Mouse (Mus musculus) MEL (cell line): Measurements from ENCODE around the gene Slc6a20b. TPM values are rescaled to one million over a fixed set of nuclear protein-coding genes. Genes with fewer than 3 reads are reported as not detected.
A peak's percentile ranks its signal among the peaks of the same experiment; 100 is the strongest.

Experiments
- DNase-seq: peaks from one replicate; pipeline ENCODE4 v3.0.0; 2011; ENCODE audit warnings: low read depth, low spot score
- H3K27ac ChIP-seq: 2 replicates; pipeline ENCODE4 v1.5.1; 2012; ENCODE audit warnings: low read depth, mild to moderate bottlenecking, control low read depth, low read length, moderate library complexity; ENCODE audit not compliant: control insufficient read depth
- H3K27me3 ChIP-seq, 2 experiments: fragments of 150-350 bp in 1 of 2; sonication (generic) in 1 of 2; 2 replicates each; pipeline ENCODE4 v1.6.1; 2012; ENCODE audit warnings: low read length in 2 of 2, mild to moderate bottlenecking in 2 of 2, improper control_type of control experiment in 1 of 2, moderate library complexity in 1 of 2; ENCODE audit not compliant: insufficient read depth in 2 of 2, control insufficient read depth in 1 of 2
- H3K36me3 ChIP-seq, 2 experiments: 2 replicates each; pipeline ENCODE4 v1.6.1; 2012 to 2014; ENCODE audit warnings: low read length in 2 of 2, improper control_type of control experiment in 1 of 2, inconsistent platforms in 1 of 2, mild to moderate bottlenecking in 1 of 2; ENCODE audit not compliant: insufficient read depth in 2 of 2, control insufficient read depth in 1 of 2
- H3K4me1 ChIP-seq, 2 experiments: fragments of 150-350 bp in 1 of 2; sonication (generic) in 1 of 2; 2 replicates each; pipeline ENCODE4 v1.6.1; 2012; ENCODE audit warnings: low read length in 2 of 2, improper control_type of control experiment in 1 of 2, mild to moderate bottlenecking in 1 of 2; ENCODE audit not compliant: insufficient read depth in 2 of 2, control insufficient read depth in 1 of 2
- H3K4me3 ChIP-seq, 2 experiments: fragments of 150-350 bp in 1 of 2; sonication (generic) in 1 of 2; 2 replicates each; pipeline ENCODE4 v1.5.1; 2012; ENCODE audit warnings: low read depth in 2 of 2, low read length in 2 of 2, mild to moderate bottlenecking in 2 of 2, moderate library complexity in 2 of 2, control low read depth in 1 of 2, improper control_type of control experiment in 1 of 2; ENCODE audit not compliant: control insufficient read depth in 1 of 2, insufficient read depth in 1 of 2
- H3K79me2 ChIP-seq: 2 replicates; pipeline ENCODE4 v1.6.1; 2012; ENCODE audit warnings: mild to moderate bottlenecking, low read length, moderate library complexity; ENCODE audit not compliant: control insufficient read depth, poor library complexity, insufficient read depth
- H3K9ac ChIP-seq: 2 replicates; pipeline ENCODE4 v1.6.1; 2012; ENCODE audit warnings: low read depth, mild to moderate bottlenecking, control low read depth, low read length, moderate library complexity; ENCODE audit not compliant: control insufficient read depth, poor library complexity, severe bottlenecking
- H3K9me3 ChIP-seq: fragments of 150-350 bp; sonication (generic); replicated peaks from 2 replicates; pipeline ENCODE4 v1.6.1; 2012; ENCODE audit warnings: mild to moderate bottlenecking, low read length, improper control_type of control experiment, moderate library complexity; ENCODE audit not compliant: insufficient read depth
- BHLHE40 ChIP-seq: IDR thresholded peaks from 2 replicates; pipeline ENCODE4 v1.6.1; 2012; ENCODE audit warnings: low read depth, mild to moderate bottlenecking, inconsistent platforms, low read length, improper control_type of control experiment, borderline replicate concordance
- CHD2 ChIP-seq: IDR thresholded peaks from 2 replicates; pipeline ENCODE4 v1.6.1; 2011; ENCODE audit warnings: low read length, improper control_type of control experiment
- ELF1 ChIP-seq: IDR thresholded peaks from 2 replicates; pipeline ENCODE4 v1.6.1; 2014; ENCODE audit warnings: low read depth, mild to moderate bottlenecking, inconsistent platforms, low read length, improper control_type of control experiment, moderate library complexity
- EP300 ChIP-seq, 2 experiments: IDR thresholded peaks; 2 replicates each; pipeline ENCODE4 v1.6.1; 2011; ENCODE audit warnings: improper control_type of control experiment in 2 of 2, low read length in 2 of 2, low read depth in 1 of 2, mild to moderate bottlenecking in 1 of 2
- ETS1 ChIP-seq: IDR thresholded peaks from 2 replicates; pipeline ENCODE4 v1.6.1; 2012; ENCODE audit warnings: low read depth, mild to moderate bottlenecking, inconsistent platforms, low read length, improper control_type of control experiment, moderate library complexity
- GABPA ChIP-seq: IDR thresholded peaks from 2 replicates; pipeline ENCODE4 v1.6.1; 2012; ENCODE audit warnings: low read depth, mild to moderate bottlenecking, inconsistent platforms, low read length, improper control_type of control experiment, moderate library complexity
- GATA1 ChIP-seq: IDR thresholded peaks from 2 replicates; pipeline ENCODE4 v1.6.1; 2011; ENCODE audit warnings: low read depth, low read length, improper control_type of control experiment
- KAT2A ChIP-seq: conservative IDR thresholded peaks from 2 replicates; pipeline ENCODE4 v1.6.1; 2012; ENCODE audit warnings: low read depth, low read length, improper control_type of control experiment, inconsistent platforms
- MAZ ChIP-seq: IDR thresholded peaks from 2 replicates; pipeline ENCODE4 v1.6.1; 2012; ENCODE audit warnings: low read depth, mild to moderate bottlenecking, inconsistent platforms, low read length, improper control_type of control experiment
- MXI1 ChIP-seq: IDR thresholded peaks from 2 replicates; pipeline ENCODE4 v1.6.1; 2011; ENCODE audit warnings: mild to moderate bottlenecking, low read depth, low read length, improper control_type of control experiment
- MYB ChIP-seq: IDR thresholded peaks from 2 replicates; pipeline ENCODE4 v1.6.1; 2011; ENCODE audit warnings: mild to moderate bottlenecking, low read depth, low read length, improper control_type of control experiment
- MYC ChIP-seq: IDR thresholded peaks from 2 replicates; pipeline ENCODE4 v1.6.1; 2011; ENCODE audit warnings: low read depth, mild to moderate bottlenecking, low read length, improper control_type of control experiment, moderate library complexity
- NELFE ChIP-seq: IDR thresholded peaks from 2 replicates; pipeline ENCODE4 v1.6.1; 2011; ENCODE audit warnings: low read depth, low read length, improper control_type of control experiment
- NRF1 ChIP-seq: IDR thresholded peaks from 2 replicates; pipeline ENCODE4 v1.6.1; 2014; ENCODE audit warnings: low read depth, mild to moderate bottlenecking, inconsistent platforms, low read length, improper control_type of control experiment, moderate library complexity; ENCODE audit not compliant: poor library complexity, insufficient read depth, severe bottlenecking
- RAD21 ChIP-seq: IDR thresholded peaks from 2 replicates; pipeline ENCODE4 v1.6.1; 2011; ENCODE audit warnings: mild to moderate bottlenecking, low read depth, low read length, improper control_type of control experiment
- SIN3A ChIP-seq: IDR thresholded peaks from 2 replicates; pipeline ENCODE4 v1.6.1; 2012; ENCODE audit warnings: low read length, improper control_type of control experiment, inconsistent platforms
- TAL1 ChIP-seq: IDR thresholded peaks from 2 replicates; pipeline ENCODE4 v1.6.1; 2012; ENCODE audit warnings: mild to moderate bottlenecking, inconsistent platforms, low read length, moderate library complexity, mixed read lengths
- TBP ChIP-seq: IDR thresholded peaks from 2 replicates; pipeline ENCODE4 v1.8.0; 2011; ENCODE audit warnings: low read depth, low read length, improper control_type of control experiment
- TCF12 ChIP-seq: IDR thresholded peaks from 2 replicates; pipeline ENCODE4 v1.6.1; 2014; ENCODE audit warnings: low read depth, mild to moderate bottlenecking, inconsistent platforms, low read length, improper control_type of control experiment, moderate library complexity
- USF2 ChIP-seq, 2 experiments: IDR thresholded peaks; 2 replicates each; pipeline ENCODE4 v1.6.1; 2011 to 2012; ENCODE audit warnings: improper control_type of control experiment in 2 of 2, low read length in 2 of 2, borderline replicate concordance in 1 of 2, inconsistent platforms in 1 of 2, low read depth in 1 of 2, mild to moderate bottlenecking in 1 of 2; ENCODE audit not compliant: insufficient read depth in 1 of 2
- ZMIZ1 ChIP-seq: IDR thresholded peaks from 2 replicates; pipeline ENCODE4 v1.6.1; 2012; ENCODE audit warnings: low read depth, mild to moderate bottlenecking, inconsistent platforms, low read length, improper control_type of control experiment, moderate library complexity
- polyA plus RNA-seq, 2 experiments: library from polyadenylated mRNA; stranded (reverse) in 1 of 2; unstranded in 1 of 2; fragments of >175 nt in 1 of 2; fragments of >200 nt in 1 of 2; gene quantifications; 2 replicates each; pipeline versions ENCODE4 v1.2.1 to v1.2.4; 2012; ENCODE audit warnings: low replicate concordance in 2 of 2, low read depth in 1 of 2; ENCODE audit not compliant: insufficient read length in 2 of 2, insufficient read depth in 1 of 2, missing spikeins in 1 of 2
- total RNA-seq: library from RNA; depleted of rRNA; stranded (reverse); fragments of 300-350 nt; gene quantifications from 2 replicates; pipeline ENCODE4 v1.2.3, GENCODE M21; 2012

Gene Slc6a20b
- total and polyA plus RNA-seq, 3 experiments = 0.01 to 0.35 TPM; not detected in 1

DNA sequence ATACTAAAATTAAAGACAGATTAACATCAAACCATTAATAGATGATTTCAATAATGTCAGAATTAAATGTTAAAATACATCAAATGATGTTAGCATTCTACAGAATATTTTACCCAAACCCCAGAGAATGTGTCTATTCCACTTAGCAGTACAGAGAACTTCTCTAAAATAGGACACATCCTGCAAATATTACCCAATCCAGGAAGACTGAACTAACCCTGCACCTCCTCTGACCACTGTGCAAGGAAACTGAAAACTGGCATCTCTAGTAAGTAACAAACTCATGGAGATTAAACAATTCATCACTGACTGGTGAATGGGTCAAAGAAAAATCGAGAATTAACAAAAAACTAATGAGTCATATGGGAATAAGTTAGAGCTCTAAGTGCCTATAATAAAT, 30.8 kb downstream of the Slc6a20b start:
- Histone ChIP-seq H3K4me3 (no peak overlapping the region), H3K27ac (no peak overlapping the region), H3K36me3 (peaks cover 0 to 22% of the 10 kb centered on the region in 2 experiments; a peak in 2 of 4 replicates), H3K9me3 (no peaks in the 10 kb centered on the region)
- TF ChIP-seq MYC (no peak), TAL1 (no peak), MYB (no peak), TCF12 (no peak), NRF1 (no peak), MAZ (no peak), ZMIZ1 (no peak), GATA1 (no peak), BHLHE40 (no peak), CHD2 (no peak), USF2 (IDR thresholded peaks at IDR 0.05; ENCODE audit: borderline replicate concordance in 1 of 2, insufficient read depth in 1 of 2, low read depth in 1 of 2, low read length in 2 of 2) (no peak), SIN3A (no peak), RAD21 (no peak), KAT2A (no peak), GABPA (no peak), TBP (no peak), ETS1 (no peak), NELFE (no peak)
- TF ChIP-seq, all 39 proteins: peak for 0
- no peak for DNase-seq
- Histone ChIP-seq H3K79me2 (no peaks in the 10 kb centered on the region), H3K27me3 (no peaks in the 10 kb centered on the region), H3K9ac (no peak overlapping the region), H3K4me1 (peaks cover 13 to 21% of the 10 kb centered on the region in 2 experiments)

DNA sequence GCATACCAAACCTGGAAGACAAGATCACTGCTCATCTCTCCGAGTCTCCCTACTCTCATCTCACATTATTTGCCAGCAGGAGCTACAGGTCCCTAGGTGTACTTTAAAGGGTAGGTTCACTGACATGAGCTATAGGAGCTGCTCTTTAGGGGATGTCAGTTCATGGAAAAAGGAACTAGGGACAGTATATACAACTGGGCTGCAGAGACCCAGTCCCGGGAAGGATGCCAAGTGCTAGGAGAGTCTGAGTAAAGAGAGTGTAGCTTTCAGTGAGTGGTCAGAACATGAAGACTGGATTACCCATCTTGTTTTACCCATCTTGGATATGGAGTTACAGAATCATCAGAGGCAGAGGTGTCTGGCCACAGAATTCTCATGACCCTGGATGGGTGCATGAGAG, 35.0 kb downstream of the Slc6a20b start:
- H3K9me3 ChIP-seq = no peaks in the 10 kb centered on the region

More for the DNA sequence above, 35.0 kb downstream of the Slc6a20b start:
- H3K36me3 ChIP-seq = peaks cover 0 to 36% of the 10 kb centered on the region in 2 experiments; a peak in 2 of 4 replicates
- H3K9ac ChIP-seq = no peak overlapping the region
- H3K79me2 ChIP-seq = no peaks in the 10 kb centered on the region
- no peak overlapping the region for H3K4me3 ChIP-seq
- no peaks in the 10 kb centered on the region for H3K27me3 ChIP-seq
- H3K4me1 ChIP-seq = peaks cover 16 to 35% of the 10 kb centered on the region in 2 experiments
- peak overlapping the region; percentile 87 for H3K27ac ChIP-seq
- peak in 1 of 2 experiments; percentile 30; a peak in 1 of 4 replicates for TF ChIP-seq EP300 (IDR thresholded peaks at IDR 0.05; ENCODE audit: low read depth in 1 of 2, low read length in 2 of 2)
- 0 out of 2 replicates have a peak, but pooled peaks have one; percentile 15 for TF ChIP-seq MXI1
- no peak for TF ChIP-seq ELF1
- DNase-seq = peak; percentile 85
